Mouse (Mus musculus) kidney, postnatal 0 days (tissue): ENCODE measurements around the gene Wipf2. TPM values are rescaled to one million over a fixed set of nuclear protein-coding genes. Genes with fewer than 3 reads are reported as not detected.
A peak's percentile ranks its signal among the peaks of the same experiment; 100 is the strongest.
"Not testable (repeated sequence)": the region's sequence is repeated elsewhere in the genome, so short reads cannot be mapped to it uniquely, and the experiment has no call there.

Experiments used
- ATAC-seq: fragments of 200-750 bp; cut with Nextera tagmentation; replicated peaks from 2 replicates; pipeline ENCODE4 v1.8.0; 2017; ENCODE audit warnings: low read depth, moderate number of reproducible peaks, moderate TSS enrichment, moderate library complexity; ENCODE audit not compliant: low FRiP score
- DNase-seq: peaks from one replicate; pipeline ENCODE4 v3.0.0-alpha.2; 2016; ENCODE audit warnings: low spot score
- H3K27ac ChIP-seq: fragments of 300-500 bp; sonication (generic); 2 replicates; pipeline ENCODE4 v1.5.1; 2014; ENCODE audit warnings: mild to moderate bottlenecking
- H3K27me3 ChIP-seq: fragments of 300-500 bp; sonication (generic); 2 replicates; pipeline ENCODE4 v1.6.1; 2014; ENCODE audit warnings: low read length, mixed read lengths; ENCODE audit not compliant: insufficient read depth
- H3K36me3 ChIP-seq: fragments of 300-500 bp; sonication (generic); 2 replicates; pipeline ENCODE4 v1.6.1; 2014; ENCODE audit warnings: low read length, mixed read lengths; ENCODE audit not compliant: insufficient read depth
- H3K4me1 ChIP-seq: fragments of 300-500 bp; sonication (generic); replicated peaks from 2 replicates; pipeline ENCODE4 v1.6.1; 2014; ENCODE audit warnings: antibody characterized with exemption, low read length, mixed read lengths; ENCODE audit not compliant: insufficient read depth
- H3K4me2 ChIP-seq: fragments of 300-500 bp; sonication (generic); 2 replicates; pipeline ENCODE4 v1.6.1; 2014; ENCODE audit warnings: mild to moderate bottlenecking, low read length, moderate library complexity, mixed read lengths
- H3K4me3 ChIP-seq: fragments of 300-500 bp; sonication (generic); replicated peaks from 2 replicates; pipeline ENCODE4 v1.5.1; 2014; ENCODE audit warnings: low read depth, low read length
- H3K9ac ChIP-seq: fragments of 300-500 bp; sonication (generic); 2 replicates; pipeline ENCODE4 v1.6.1; 2014; ENCODE audit warnings: low read depth, low read length
- H3K9me3 ChIP-seq: fragments of 300-500 bp; sonication (generic); replicated peaks from 2 replicates; pipeline ENCODE4 v1.6.1; 2016; ENCODE audit warnings: low read length, inconsistent platforms, mixed read lengths
- CTCF ChIP-seq: IDR thresholded peaks from 2 replicates; pipeline ENCODE4 v1.5.1; 2016; ENCODE audit warnings: antibody characterized with exemption, low read depth, mild to moderate bottlenecking, moderate library complexity
- WGBS: fragments of 180-500 bp; shearing (Covaris S2); extraction: QIAGEN DNeasy Blood & Tissue Kit; methylation state at CpG from one replicate; pipeline ENCODE4 v1.1.7; 2014; 5-methylcytosine and 5-hydroxymethylcytosine counted together
- polyA plus RNA-seq: library from polyadenylated mRNA; unstranded; fragments of >200 nt; fragmentation: Nextera tagmentation; extraction: Ambion mirVana; gene quantifications from 2 replicates; pipeline ENCODE4 v1.2.1, GENCODE M21; 2015

Wipf2 gene
- polyA plus RNA-seq: 3.4 and 3.5 TPM in 2 replicates

DNA sequence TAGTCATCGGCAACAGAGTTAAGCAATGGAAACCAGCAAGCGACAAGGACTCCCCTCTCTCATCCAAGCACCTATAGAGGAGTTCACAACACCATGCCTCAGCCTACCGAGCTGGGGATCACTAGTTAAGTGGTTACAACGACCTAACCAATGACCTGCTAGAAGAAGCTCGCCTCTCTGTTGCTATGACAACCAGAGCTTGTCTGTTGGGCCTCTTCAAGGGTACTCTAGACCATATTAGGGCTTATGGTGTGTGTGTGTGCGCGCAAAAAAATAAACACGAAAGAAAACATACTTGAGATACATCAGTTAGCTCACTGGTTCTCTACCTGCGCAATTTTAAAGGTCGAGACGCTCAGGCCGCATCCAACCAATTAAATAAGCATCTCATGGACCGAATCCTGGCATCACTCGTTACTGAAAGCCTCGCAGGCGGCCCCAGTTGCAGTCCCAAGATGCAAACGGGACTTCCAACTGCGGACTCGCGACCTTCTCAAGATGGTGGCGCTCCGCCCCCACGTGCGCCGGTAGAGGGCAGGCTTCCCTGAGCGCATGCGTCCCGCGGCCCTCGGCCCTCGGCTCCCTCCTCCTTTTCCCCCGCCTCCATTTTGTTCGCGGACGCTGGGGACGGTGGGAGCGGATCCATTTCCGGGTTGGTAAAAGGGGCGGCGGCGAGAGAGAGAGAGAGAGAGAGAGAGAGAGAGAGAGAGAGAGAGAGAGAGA lies at the start of gene Wipf2:
Gene Wipf2, plus strand, starts transcription at position 611 of the 723 bp plus-strand sequence.
- peak within 1 kb of the TSS; percentile 89 for H3K27ac ChIP-seq
- WGBS: 6% methylated on average over 39 of the region's 41 CpGs
- no peaks in the 10 kb centered on the region for H3K9me3 ChIP-seq
- H3K36me3 ChIP-seq: peaks cover 11% of the 10 kb centered on the region; the same call in 1 of the 2 replicates
- H3K27me3 ChIP-seq: no peaks in the 10 kb centered on the region
- H3K9ac ChIP-seq: peak within 1 kb of the TSS; percentile 69
- H3K4me1 ChIP-seq: 0 out of 2 replicates have a peak, but pooled peaks cover 6% of the 10 kb centered on the region
- DNase-seq (peak; percentile 98), ATAC-seq (peak; percentile 90)
- peak; percentile 80 for TF ChIP-seq CTCF
- H3K4me2 ChIP-seq: peak within 1 kb of the TSS; percentile 75
- H3K4me3 ChIP-seq: peak within 1 kb of the TSS; percentile 60

DNA sequence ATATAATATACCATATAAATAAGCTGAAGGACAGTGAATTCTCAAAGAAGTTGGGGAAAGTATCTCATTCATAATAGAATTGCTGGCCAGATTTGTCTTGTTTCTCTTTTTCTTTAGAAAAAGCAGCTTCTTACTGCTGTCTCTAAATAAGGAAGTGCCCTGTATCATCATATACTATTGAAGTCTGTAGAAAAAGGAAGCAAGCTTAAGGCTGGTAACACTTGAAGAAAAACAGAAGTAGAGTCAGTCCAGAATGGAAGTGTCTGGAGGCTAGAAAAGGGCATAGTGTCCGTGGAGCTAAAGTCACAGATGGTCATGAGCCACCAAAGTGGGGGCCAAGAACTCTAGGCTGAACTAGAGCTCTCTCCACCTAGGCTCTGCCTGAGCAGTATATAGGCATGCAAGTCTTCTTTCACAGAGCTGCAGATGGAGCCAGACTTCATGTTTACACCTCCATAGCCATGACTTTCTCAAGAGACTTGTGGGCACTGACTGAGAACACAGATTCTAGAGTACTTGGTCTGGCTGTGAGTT lies 46.7 kb upstream of the Wipf2 start:
- DNase-seq: no peak

DNA sequence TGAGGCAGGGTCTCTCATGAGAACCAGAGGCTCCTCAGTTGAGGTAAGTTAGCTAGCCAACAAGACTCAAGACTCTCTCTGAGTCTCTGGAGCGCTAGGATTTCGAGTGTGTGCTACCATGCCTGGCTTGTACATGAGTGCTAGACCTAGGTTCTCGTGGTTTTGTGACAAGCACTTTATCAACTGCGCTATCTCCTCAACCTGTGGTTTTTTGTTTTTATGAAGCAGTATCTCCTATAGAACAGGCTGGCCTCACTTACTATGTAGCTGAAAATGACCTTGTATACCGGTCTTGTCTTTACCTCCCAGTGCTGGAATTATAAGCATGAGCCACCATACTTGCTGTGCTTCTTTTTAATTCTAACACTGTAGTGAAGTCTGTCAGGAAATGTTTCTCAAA lies 42.5 kb upstream of the Wipf2 start:
- Histone ChIP-seq H3K27me3 (no peaks in the 10 kb centered on the region), H3K4me3 (no peak overlapping the region), H3K9me3 (no peaks in the 10 kb centered on the region), H3K4me1 (no peaks in the 10 kb centered on the region), H3K4me2 (no peak overlapping the region), H3K36me3 (peaks cover 61% of the 10 kb centered on the region), H3K9ac (no peak overlapping the region), H3K27ac (no peak overlapping the region)
- no peak for ATAC-seq
- TF ChIP-seq CTCF: no peak
- DNase-seq: no peak
- 94% methylated on average over 5 of the region's 5 CpGs for WGBS

More for the DNA sequence above, 46.7 kb upstream of the Wipf2 start:
- ATAC-seq: no peak
- Histone ChIP-seq H3K9ac (no peak overlapping the region), H3K4me3 (no peak overlapping the region), H3K4me1 (no peaks in the 10 kb centered on the region), H3K36me3 (peaks cover 44% of the 10 kb centered on the region), H3K27me3 (no peaks in the 10 kb centered on the region), H3K9me3 (no peaks in the 10 kb centered on the region), H3K4me2 (no peak overlapping the region), H3K27ac (no peak overlapping the region)
- TF ChIP-seq CTCF: no peak
- WGBS: 88% methylated on average over 1 of the region's 1 CpGs

DNA sequence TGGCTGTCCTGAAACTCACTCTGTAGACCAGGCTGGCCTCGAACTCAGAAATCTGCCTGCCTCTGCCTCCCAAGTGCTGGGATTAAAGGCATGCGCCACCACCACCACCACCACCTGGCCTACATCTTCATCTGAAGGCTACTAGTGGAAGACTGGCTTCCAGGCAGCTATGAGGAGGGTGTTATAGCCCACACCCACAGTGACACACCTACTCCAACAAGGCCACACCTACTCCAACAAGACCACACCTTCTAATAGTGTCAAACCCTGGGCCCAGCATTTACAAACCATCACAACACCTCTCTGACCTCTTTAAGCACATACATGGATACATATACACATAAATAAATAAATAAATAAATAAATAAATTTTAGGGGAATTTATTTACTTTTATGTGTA lies 37.4 kb upstream of the Wipf2 start:
- not testable (repeated sequence) for H3K27me3 ChIP-seq, ATAC-seq, H3K27ac ChIP-seq, DNase-seq, H3K4me3 ChIP-seq, H3K4me1 ChIP-seq, H3K9me3 ChIP-seq, H3K9ac ChIP-seq, H3K4me2 ChIP-seq
- WGBS: 97% methylated on average over 2 of the region's 2 CpGs
- H3K36me3 ChIP-seq: peaks cover 67% of the 10 kb centered on the region

GRCm38 (mm10) chr11:98827877-98828276 lies 35.6 kb upstream of the Wipf2 start:
- no peak overlapping the region for H3K9ac ChIP-seq
- H3K4me2 ChIP-seq: no peak overlapping the region
- H3K4me1 ChIP-seq: no peaks in the 10 kb centered on the region
- no peaks in the 10 kb centered on the region for H3K9me3 ChIP-seq
- H3K27ac ChIP-seq: no peak overlapping the region
- no peak for TF ChIP-seq CTCF
- no peak overlapping the region for H3K4me3 ChIP-seq
- H3K36me3 ChIP-seq: peaks cover 63% of the 10 kb centered on the region
- no peaks in the 10 kb centered on the region for H3K27me3 ChIP-seq
- 87% methylated on average over 2 of the region's 2 CpGs for WGBS
- ATAC-seq: no peak
- DNase-seq: no peak

DNA sequence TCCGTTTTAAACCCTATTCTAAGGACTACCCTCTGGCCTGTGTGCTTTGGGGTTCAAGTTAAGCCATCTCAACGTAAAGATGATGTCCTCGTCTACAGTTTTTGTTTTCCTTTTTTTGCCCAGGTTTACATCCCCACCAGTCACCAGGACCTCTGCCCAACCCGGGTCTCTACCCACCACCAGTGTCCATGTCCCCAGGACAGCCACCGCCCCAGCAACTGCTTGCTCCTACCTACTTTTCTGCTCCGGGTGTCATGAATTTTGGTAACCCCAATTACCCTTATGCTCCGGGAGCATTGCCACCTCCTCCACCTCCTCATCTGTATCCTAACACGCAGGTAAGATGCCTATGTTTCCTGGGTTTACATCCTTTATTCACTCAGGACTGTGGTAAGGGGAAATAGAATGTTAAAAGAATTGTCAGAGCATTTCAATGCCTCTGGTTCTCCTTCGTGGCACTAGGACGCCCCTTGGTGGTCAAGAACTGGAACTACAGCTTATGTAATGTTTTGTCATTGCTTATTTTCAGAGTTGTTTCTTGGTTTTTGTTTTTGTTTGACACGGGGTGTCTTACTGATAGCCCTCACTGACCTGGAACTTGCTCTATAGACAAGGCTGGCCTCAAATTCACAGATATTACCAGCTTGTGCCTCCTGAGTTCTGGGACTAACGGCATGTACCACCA lies 34.2 kb upstream of the Wipf2 start:
- DNase-seq (peak; percentile 82), ATAC-seq (no peak)
- peak; percentile 85 for TF ChIP-seq CTCF
- Histone ChIP-seq H3K9ac (no peak overlapping the region), H3K4me3 (no peak overlapping the region), H3K27me3 (no peaks in the 10 kb centered on the region), H3K4me1 (no peaks in the 10 kb centered on the region), H3K36me3 (peaks cover 65% of the 10 kb centered on the region), H3K4me2 (no peak overlapping the region), H3K27ac (no peak overlapping the region), H3K9me3 (no peaks in the 10 kb centered on the region)
- 66% methylated on average over 12 of the region's 12 CpGs for WGBS
